Mouse (Mus musculus) midbrain, embryonic 12.5 days (tissue): Measurements from ENCODE around the gene Fam83d. TPM values are rescaled to one million over a fixed set of nuclear protein-coding genes. Genes with fewer than 3 reads are reported as not detected.

ENCODE experiments used
- ATAC-seq: fragments of 200-750 bp; cut with Nextera tagmentation; 2 replicates; pipeline ENCODE4 v1.8.0; 2017; ENCODE audit warnings: low read depth, moderate TSS enrichment, moderate library complexity; ENCODE audit not compliant: low FRiP score
- H3K27ac ChIP-seq: fragments of 300-500 bp; sonication (generic); replicated peaks from 2 replicates; pipeline ENCODE4 v1.5.1; 2016; ENCODE audit warnings: mild to moderate bottlenecking
- H3K27me3 ChIP-seq: fragments of 300-500 bp; sonication (generic); 2 replicates; pipeline ENCODE4 v1.6.1; 2016; ENCODE audit warnings: mild to moderate bottlenecking
- H3K36me3 ChIP-seq: fragments of 300-500 bp; sonication (generic); 2 replicates; pipeline ENCODE4 v1.6.1; 2016
- H3K4me1 ChIP-seq: fragments of 300-500 bp; sonication (generic); 2 replicates; pipeline ENCODE4 v1.6.1; 2016
- H3K4me2 ChIP-seq: fragments of 300-500 bp; sonication (generic); replicated peaks from 2 replicates; pipeline ENCODE4 v1.6.1; 2016; ENCODE audit warnings: mild to moderate bottlenecking, moderate library complexity
- H3K4me3 ChIP-seq: fragments of 300-500 bp; sonication (generic); 2 replicates; pipeline ENCODE4 v1.5.1; 2016; ENCODE audit warnings: mild to moderate bottlenecking
- H3K9ac ChIP-seq: fragments of 300-500 bp; sonication (generic); replicated peaks from 2 replicates; pipeline ENCODE4 v1.6.1; 2016; ENCODE audit warnings: mild to moderate bottlenecking, moderate library complexity
- H3K9me3 ChIP-seq: fragments of 300-500 bp; sonication (generic); 2 replicates; pipeline ENCODE4 v1.6.1; 2016; ENCODE audit warnings: mild to moderate bottlenecking
- WGBS: fragments of 180-500 bp; shearing (Covaris S2); methylation state at CpG from one replicate; pipeline ENCODE4 v1.1.7; 2016; 5-methylcytosine and 5-hydroxymethylcytosine counted together
- microRNA-seq: library from miRNA; unstranded; fragments of <30 nt; microRNA quantifications from one replicate; pipeline ENCODE4, GENCODE M21; 2017
- polyA plus RNA-seq: library from polyadenylated mRNA; unstranded; fragments of >200 nt; fragmentation: Nextera tagmentation; extraction: Ambion mirVana; gene quantifications from 2 replicates; pipeline ENCODE4 v1.2.1, GENCODE M21; 2016

Fam83d gene
- polyA plus RNA-seq, 1 experiment from 2014 or later: 41.6 TPM

- 0 out of 2 replicates have a peak, but pooled peaks cover 3% of the 10 kb centered on the region for H3K4me1 ChIP-seq
- 80% methylated on average over 6 of the region's 6 CpGs for WGBS
- no peak for ATAC-seq
- H3K27me3 ChIP-seq: no peaks in the 10 kb centered on the region
- no peaks in the 10 kb centered on the region for H3K9me3 ChIP-seq
- no peak overlapping the region for H3K27ac ChIP-seq
- H3K4me3 ChIP-seq: no peak overlapping the region
- H3K4me2 ChIP-seq: no peak overlapping the region
- peaks cover 69% of the 10 kb centered on the region for H3K36me3 ChIP-seq
- H3K9ac ChIP-seq: no peak overlapping the region
Measured at GRCm38 (mm10) chr2:158829746-158830145, 61.9 kb downstream of the Fam83d start.

- H3K27me3 ChIP-seq: no peaks in the 10 kb centered on the region
- 0 out of 2 replicates have a peak overlapping the region, but pooled peaks have one; percentile 30 for H3K27ac ChIP-seq
- no peak overlapping the region for H3K4me2 ChIP-seq
- H3K4me1 ChIP-seq: 0 out of 2 replicates have a peak, but pooled peaks cover 3% of the 10 kb centered on the region
- WGBS: 76% methylated on average over 5 of the region's 5 CpGs
- peaks cover 74% of the 10 kb centered on the region for H3K36me3 ChIP-seq
- ATAC-seq: no peak
- H3K9ac ChIP-seq: no peak overlapping the region
- no peak overlapping the region for H3K4me3 ChIP-seq
- H3K9me3 ChIP-seq: no peaks in the 10 kb centered on the region
Measured at GRCm38 (mm10) chr2:158833221-158833620, 65.3 kb downstream of the Fam83d start.

- H3K9ac ChIP-seq: no peak overlapping the region
- H3K4me1 ChIP-seq: 0 out of 2 replicates have a peak, but pooled peaks cover 3% of the 10 kb centered on the region
- no peak overlapping the region for H3K4me3 ChIP-seq
- H3K27me3 ChIP-seq: no peaks in the 10 kb centered on the region
- H3K4me2 ChIP-seq: no peak overlapping the region
- peaks cover 74% of the 10 kb centered on the region for H3K36me3 ChIP-seq
- H3K27ac ChIP-seq: 0 out of 2 replicates have a peak overlapping the region, but pooled peaks have one; percentile 30
- 73% methylated on average over 2 of the region's 2 CpGs for WGBS
- no peaks in the 10 kb centered on the region for H3K9me3 ChIP-seq
- no peak for ATAC-seq
Measured at GRCm38 (mm10) chr2:158833645-158834044, 65.8 kb downstream of the Fam83d start.

Small RNAs within 50 kb of the gene (microRNA-seq; reads per million reads assigned to microRNA genes)
- not detected for gene Gm26141

Other genes starting within 250 kb of the Fam83d start
- gene Slc32a1, start 157.3 kb upstream of the Fam83d start, polyA plus RNA-seq: 3.2 and 4.2 TPM in 2 replicates
- 21.7 and 23.7 TPM in 2 replicates for gene Actr5, start 143.2 kb upstream of the Fam83d start, polyA plus RNA-seq
- gene Ppp1r16b, start 102.7 kb upstream of the Fam83d start, polyA plus RNA-seq: 3.5 and 4.2 TPM in 2 replicates
- gene Dhx35, start 26.7 kb downstream of the Fam83d start, polyA plus RNA-seq: 17.8 and 17.9 TPM in 2 replicates